Mouse (Mus musculus): ENCODE data around the gene Nkiras2. TPM values are rescaled to one million over a fixed set of nuclear protein-coding genes. Genes with fewer than 3 reads are reported as not detected.
"Not testable (repeated sequence)": the region's sequence is repeated elsewhere in the genome, so short reads cannot be mapped to it uniquely, and the experiment has no call there.

Gene Nkiras2
- total RNA-seq, 2 experiments from 2014 or later, result 11.2 to 14.2 TPM

- ATAC-seq (replicated peaks; ENCODE audit: low FRiP score, low TSS enrichment, poor library complexity, severe bottlenecking), result no peak
Observed at GRCm38 (mm10) chr11:100594608-100595007, 24.4 kb upstream of the Nkiras2 start.

GRCm38 (mm10) chr11:100595533-100595932, 23.5 kb upstream of the Nkiras2 start:
- ATAC-seq (replicated peaks; ENCODE audit: low FRiP score, low TSS enrichment, poor library complexity, severe bottlenecking), result no peak

GRCm38 (mm10) chr11:100598074-100598473, 21.0 kb upstream of the Nkiras2 start:
- no peak for ATAC-seq (replicated peaks; ENCODE audit: low FRiP score, low TSS enrichment, poor library complexity, severe bottlenecking)

GRCm38 (mm10) chr11:100601372-100601771, 17.7 kb upstream of the Nkiras2 start:
- ATAC-seq (replicated peaks; ENCODE audit: low FRiP score, low TSS enrichment, poor library complexity, severe bottlenecking), result peak; percentile 67; the same call in 1 of the 2 replicates

- ATAC-seq (replicated peaks; ENCODE audit: low FRiP score, low TSS enrichment, poor library complexity, severe bottlenecking), result no peak
Observed at GRCm38 (mm10) chr11:100603155-100603554, 15.9 kb upstream of the Nkiras2 start.

GRCm38 (mm10) chr11:100603813-100604212, 15.2 kb upstream of the Nkiras2 start:
- ATAC-seq (replicated peaks; ENCODE audit: low FRiP score, low TSS enrichment, poor library complexity, severe bottlenecking), result no peak

GRCm38 (mm10) chr11:100604321-100605005, 14.6 kb upstream of the Nkiras2 start:
- ATAC-seq (replicated peaks; ENCODE audit: low FRiP score, low TSS enrichment, poor library complexity, severe bottlenecking), result no peak

- no peak for ATAC-seq (replicated peaks; ENCODE audit: low FRiP score, low TSS enrichment, poor library complexity, severe bottlenecking)
Observed at GRCm38 (mm10) chr11:100605451-100605850, 13.6 kb upstream of the Nkiras2 start.

GRCm38 (mm10) chr11:100607121-100607520, 11.9 kb upstream of the Nkiras2 start:
- ATAC-seq (replicated peaks; ENCODE audit: low FRiP score, low TSS enrichment, poor library complexity, severe bottlenecking), result no peak

GRCm38 (mm10) chr11:100608796-100609195, 10.2 kb upstream of the Nkiras2 start:
- no peak for ATAC-seq (replicated peaks; ENCODE audit: low FRiP score, low TSS enrichment, poor library complexity, severe bottlenecking)

- no peak for ATAC-seq (replicated peaks; ENCODE audit: low FRiP score, low TSS enrichment, poor library complexity, severe bottlenecking)
Observed at GRCm38 (mm10) chr11:100609355-100609996, 9.6 kb upstream of the Nkiras2 start.

GRCm38 (mm10) chr11:100609997-100610680, 8.9 kb upstream of the Nkiras2 start:
- no peak for ATAC-seq (replicated peaks; ENCODE audit: low FRiP score, low TSS enrichment, poor library complexity, severe bottlenecking)

GRCm38 (mm10) chr11:100611627-100612026, 7.4 kb upstream of the Nkiras2 start:
- ATAC-seq (replicated peaks; ENCODE audit: low FRiP score, low TSS enrichment, poor library complexity, severe bottlenecking), result no peak

- no peak for ATAC-seq (replicated peaks; ENCODE audit: low FRiP score, low TSS enrichment, poor library complexity, severe bottlenecking)
Observed at GRCm38 (mm10) chr11:100613241-100613640, 5.8 kb upstream of the Nkiras2 start.

GRCm38 (mm10) chr11:100616332-100616731, 2.7 kb upstream of the Nkiras2 start:
- ATAC-seq (replicated peaks; ENCODE audit: low FRiP score, low TSS enrichment, poor library complexity, severe bottlenecking), result no peak

GRCm38 (mm10) chr11:100616836-100617235, 2.2 kb upstream of the Nkiras2 start:
- not testable (repeated sequence) for ATAC-seq (replicated peaks; ENCODE audit: low FRiP score, low TSS enrichment, poor library complexity, severe bottlenecking)

GRCm38 (mm10) chr11:100617480-100617879, 1.6 kb upstream of the Nkiras2 start:
- ATAC-seq (replicated peaks; ENCODE audit: low FRiP score, low TSS enrichment, poor library complexity, severe bottlenecking), result no peak

- peak; percentile 86 for ATAC-seq (replicated peaks; ENCODE audit: low FRiP score, low TSS enrichment, poor library complexity, severe bottlenecking)
Observed at GRCm38 (mm10) chr11:100619485-100619975, 486 bp downstream of the Nkiras2 start.

GRCm38 (mm10) chr11:100619982-100620381, 938 bp downstream of the Nkiras2 start, which contains the start of gene Dnajc7:
Dnajc7 (minus strand) TSS chr11:100620168.
- ATAC-seq (replicated peaks; ENCODE audit: low FRiP score, low TSS enrichment, poor library complexity, severe bottlenecking), result no peak

- peak; percentile 69 for ATAC-seq (replicated peaks; ENCODE audit: low FRiP score, low TSS enrichment, poor library complexity, severe bottlenecking)
Observed at GRCm38 (mm10) chr11:100622714-100623113, 3.7 kb downstream of the Nkiras2 start.

Measured in megakaryocyte-erythroid progenitor cell, adult 5-6 weeks (primary cell).